Mouse (Mus musculus) CH12.LX (cell line): ENCODE data around the gene Hacl1.

Source experiments
- CTCF ChIP-seq, 2 experiments: IDR thresholded peaks in 1 of 2; conservative IDR thresholded peaks in 1 of 2; 2 replicates each; pipeline ENCODE4 v1.5.1; 2011 to 2012; ENCODE audit warnings: low read depth in 2 of 2, low read length in 2 of 2, improper control_type of control experiment in 1 of 2, inconsistent platforms in 1 of 2, mild to moderate bottlenecking in 1 of 2, moderate library complexity in 1 of 2
- EP300 ChIP-seq: IDR thresholded peaks from 2 replicates; pipeline ENCODE4 v1.6.1; 2011; ENCODE audit warnings: low read length, improper control_type of control experiment
- HCFC1 ChIP-seq: IDR thresholded peaks from 2 replicates; pipeline ENCODE4 v1.6.1; 2012; ENCODE audit warnings: low read depth, mild to moderate bottlenecking, inconsistent platforms, low read length, improper control_type of control experiment
- IRF4 ChIP-seq: IDR thresholded peaks from 2 replicates; pipeline ENCODE4 v1.6.1; 2014; ENCODE audit warnings: low read depth, mild to moderate bottlenecking, inconsistent platforms, low read length, improper control_type of control experiment

DNA sequence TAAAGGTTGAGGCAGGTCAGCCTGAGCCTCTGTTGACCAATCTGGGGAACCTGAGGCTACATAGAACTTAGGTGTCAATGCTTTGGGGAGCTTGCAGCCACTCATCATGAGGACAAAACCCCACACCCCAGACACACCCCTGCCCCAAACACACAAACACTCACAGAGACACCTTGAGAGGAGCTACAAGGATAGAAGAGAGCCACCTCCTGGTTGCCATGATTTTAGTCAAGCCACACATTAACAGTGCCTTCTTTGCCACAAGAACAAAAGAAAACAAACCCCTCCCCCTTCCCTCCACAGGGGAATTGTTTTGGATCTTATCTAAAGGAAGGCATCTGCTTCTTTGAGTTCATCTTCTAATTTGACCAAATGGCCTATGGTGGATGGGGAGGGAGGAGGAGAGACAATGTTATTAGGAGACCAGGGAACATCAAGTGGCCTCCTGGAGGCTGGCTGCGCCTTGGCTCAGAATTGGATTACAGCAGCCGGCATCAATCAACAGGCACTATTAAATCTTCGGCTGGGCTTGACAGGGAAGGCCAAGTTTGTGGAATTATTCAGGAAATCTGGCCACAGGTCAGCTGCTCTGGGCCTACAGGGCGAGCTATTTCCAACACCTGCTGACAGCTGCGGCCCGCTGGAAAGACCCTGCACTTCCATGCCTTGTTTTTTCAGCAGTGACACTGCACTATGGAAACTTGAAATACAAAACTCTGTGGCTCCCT, 76.5 kb downstream of the Hacl1 start:
- TF ChIP-seq CTCF (conservative IDR thresholded peaks at IDR 0.05 in 1 of 2, IDR thresholded peaks at IDR 0.05 in 1 of 2; ENCODE audit: low read depth in 2 of 2, low read length in 2 of 2) (peak in 1 of 2 experiments; percentile 43; a peak in 2 of 4 replicates), EP300 (no peak), IRF4 (no peak), HCFC1 (no peak)
